Mouse (Mus musculus): ENCODE data around the gene Mrpl20. TPM values are rescaled to one million over a fixed set of nuclear protein-coding genes. Genes with fewer than 3 reads are reported as not detected.

Mrpl20 gene
- total RNA-seq, 2 experiments from 2014 or later = 39.0 to 52.7 TPM

- Histone ChIP-seq H3K4me3 (peak within 1 kb of the TSS; percentile 68), H3K27ac (peak within 1 kb of the TSS; percentile 96)
- DNase-seq = peak; percentile 94
- intact Hi-C loops (cut with DNase I) = loop anchor here (10.0 kb wide), 1 partner anchor 105 kb away; the partner anchor contains the start of gene Ube2j2
- TF ChIP-seq CTCF (IDR thresholded peaks at IDR 0.05) = no peak
Observed at GRCm38 (mm10) chr4:155839483-155839910, 36.8 kb downstream of the Mrpl20 start, which contains the start of gene Mxra8. Gene Mxra8 (plus strand): TSS chr4:155839680.

GRCm38 (mm10) chr4:155840076-155841002 is 37.7 kb downstream of the Mrpl20 start:
- intact Hi-C loops (cut with DNase I) = no loop called here
- TF ChIP-seq CTCF (IDR thresholded peaks at IDR 0.05) = no peak
- Histone ChIP-seq H3K4me3 (peak overlapping the region; percentile 68), H3K27ac (peak overlapping the region; percentile 96)
- peak; percentile 74 for DNase-seq

- peak; percentile 79 for DNase-seq
- H3K27ac ChIP-seq = peak overlapping the region; percentile 96
- peak overlapping the region; percentile 68 for H3K4me3 ChIP-seq
- peak; percentile 50 for TF ChIP-seq CTCF (IDR thresholded peaks at IDR 0.05)
- intact Hi-C loops (cut with DNase I) = no loop called here
Observed at GRCm38 (mm10) chr4:155841003-155841454, 38.4 kb downstream of the Mrpl20 start.

GRCm38 (mm10) chr4:155841651-155842270 is 39.1 kb downstream of the Mrpl20 start:
- DNase-seq = peak; percentile 24
- TF ChIP-seq CTCF (IDR thresholded peaks at IDR 0.05) = no peak
- intact Hi-C loops (cut with DNase I) = no loop called here
- peak overlapping the region; percentile 68 for H3K4me3 ChIP-seq
- peak overlapping the region; percentile 96 for H3K27ac ChIP-seq

- DNase-seq = no peak
- intact Hi-C loops (cut with DNase I) = no loop called here
- no peak for TF ChIP-seq CTCF (IDR thresholded peaks at IDR 0.05)
Observed at GRCm38 (mm10) chr4:155843231-155843630, 40.6 kb downstream of the Mrpl20 start.

GRCm38 (mm10) chr4:155846871-155847578 is 44.3 kb downstream of the Mrpl20 start, which contains the start of gene Dvl1:
Gene Dvl1 (plus strand): TSS chr4:155847402.
- Histone ChIP-seq H3K4me3 (peak within 1 kb of the TSS; percentile 94), H3K27ac (peak within 1 kb of the TSS; percentile 98)
- peak; percentile 64 for TF ChIP-seq CTCF (IDR thresholded peaks at IDR 0.05)
- DNase-seq = peak; percentile 97
- intact Hi-C loops (cut with DNase I) = loop anchor here (2.0 kb wide), 2 partner anchors 14 to 46 kb away; no protein-coding TSS in a partner anchor

More at GRCm38 (mm10) chr4:155843231-155843630, 40.6 kb downstream of the Mrpl20 start:
- Histone ChIP-seq H3K4me3 (no peak overlapping the region), H3K27ac (no peak overlapping the region)

- peak overlapping the region; percentile 98 for H3K27ac ChIP-seq
- H3K4me3 ChIP-seq = peak overlapping the region; percentile 94
- DNase-seq = peak; percentile 80
- peak; percentile 3; the same call in 1 of the 2 replicates for TF ChIP-seq CTCF (IDR thresholded peaks at IDR 0.05)
- intact Hi-C loops (cut with DNase I) = loop anchor here (2.0 kb wide), 2 partner anchors 15 to 45 kb away; no protein-coding TSS in a partner anchor
Observed at GRCm38 (mm10) chr4:155847591-155848352, 45.1 kb downstream of the Mrpl20 start.

- H3K4me3 ChIP-seq = peak overlapping the region; percentile 94
- H3K27ac ChIP-seq = peak overlapping the region; percentile 98
- DNase-seq = peak; percentile 89
- TF ChIP-seq CTCF (IDR thresholded peaks at IDR 0.05) = no peak
- intact Hi-C loops (cut with DNase I) = no loop called here
Observed at GRCm38 (mm10) chr4:155848434-155849095, 45.9 kb downstream of the Mrpl20 start.

GRCm38 (mm10) chr4:155849391-155849790 is 46.7 kb downstream of the Mrpl20 start:
- DNase-seq = peak; percentile 11
- H3K4me3 ChIP-seq = peak overlapping the region; percentile 94
- peak overlapping the region; percentile 98 for H3K27ac ChIP-seq
- no peak for TF ChIP-seq CTCF (IDR thresholded peaks at IDR 0.05)
- intact Hi-C loops (cut with DNase I) = no loop called here

- DNase-seq = peak; percentile 27
- H3K27ac ChIP-seq = peak overlapping the region; percentile 98
- intact Hi-C loops (cut with DNase I) = no loop called here
Observed at GRCm38 (mm10) chr4:155849792-155850451, 47.2 kb downstream of the Mrpl20 start.

More at GRCm38 (mm10) chr4:155849792-155850451, 47.2 kb downstream of the Mrpl20 start:
- peak overlapping the region; percentile 94 for H3K4me3 ChIP-seq
- TF ChIP-seq CTCF (IDR thresholded peaks at IDR 0.05) = no peak

Measured in gastrocnemius, adult 2 months (tissue).